Mouse (Mus musculus) erythroblast, adult 5-6 weeks (primary cell): ENCODE measurements around the gene Sh3rf1. TPM values are rescaled to one million over a fixed set of nuclear protein-coding genes. Genes with fewer than 3 reads are reported as not detected.

Experiments
- ATAC-seq: replicated peaks from 2 replicates; pipeline ENCODE4 v1.8.0; 2016; ENCODE audit warnings: moderate number of reproducible peaks, mild to moderate bottlenecking, moderate TSS enrichment, inconsistent platforms; ENCODE audit not compliant: poor library complexity, low FRiP score, severe bottlenecking
- total RNA-seq, 2 experiments: library from RNA; stranded (forward) in 1 of 2; stranded (reverse) in 1 of 2; fragments of 150-400 nt in 1 of 2; fragments of 200-764, 138-1000 nt in 1 of 2; gene quantifications; 2 replicates each; pipeline versions ENCODE4 v1.2.3 to v1.2.4; 2015 to 2017; ENCODE audit warnings: low replicate concordance in 2 of 2

The Sh3rf1 gene
- total RNA-seq, 2 experiments from 2014 or later, result 0.19 to 0.43 TPM

DNA sequence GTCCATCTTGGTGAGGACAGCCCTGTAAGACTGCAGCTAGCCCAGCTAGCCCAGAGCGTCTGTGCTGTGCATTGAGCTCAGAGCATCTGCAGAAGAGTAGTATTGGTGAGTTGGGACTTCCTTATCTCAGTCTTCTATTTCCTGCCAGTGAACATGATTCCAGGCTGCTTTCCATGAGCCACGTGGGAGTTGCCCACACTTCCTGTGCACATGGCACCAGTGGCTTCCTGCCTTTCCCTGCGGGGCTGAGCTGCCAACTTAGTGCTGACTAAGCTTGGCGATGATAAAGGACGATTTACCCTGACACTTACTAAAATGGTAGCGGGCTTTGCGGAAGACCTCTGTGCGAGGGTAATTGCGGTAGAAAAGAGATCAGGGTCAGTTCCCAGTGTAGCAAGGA, 35.2 kb downstream of the Sh3rf1 start:
- no peak for ATAC-seq

DNA sequence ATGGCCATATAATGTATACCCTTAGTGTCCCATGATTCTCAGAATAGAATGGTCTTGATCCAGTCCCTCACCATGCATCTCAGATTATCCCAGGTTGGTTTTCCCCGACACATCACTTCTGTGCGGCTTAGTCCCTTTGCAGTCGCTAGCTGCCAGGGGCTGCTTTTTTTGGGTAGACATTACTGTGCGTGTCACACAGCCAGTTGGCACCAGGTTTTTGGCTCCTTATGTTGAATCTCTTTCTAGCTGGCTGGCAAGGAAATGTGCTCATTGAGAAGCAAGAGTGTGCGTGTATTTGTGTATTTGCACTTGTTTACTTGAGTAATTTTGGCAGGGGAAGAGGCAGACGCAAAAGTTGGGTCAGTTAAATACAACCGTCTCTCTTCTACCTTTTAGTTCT, 35.9 kb downstream of the Sh3rf1 start:
- no peak for ATAC-seq

DNA sequence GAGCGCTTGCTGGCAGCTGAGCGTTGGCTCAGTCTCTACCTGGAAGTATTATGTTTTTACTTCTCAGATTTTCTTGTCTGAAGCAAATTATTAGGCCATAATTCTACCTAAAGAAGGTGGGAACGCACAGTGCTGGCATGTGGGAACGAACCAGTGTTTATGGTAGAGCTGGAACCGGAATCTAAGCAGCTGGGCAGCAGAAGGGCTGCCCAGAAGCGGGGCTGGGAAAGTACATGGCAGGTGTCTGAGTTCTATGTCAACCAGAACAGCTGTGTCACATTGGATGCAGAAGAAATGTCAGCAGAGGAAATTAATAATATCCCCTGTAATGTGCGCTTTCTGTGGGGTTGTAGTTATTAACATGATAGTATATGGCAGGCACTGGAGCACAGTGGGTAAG, 36.9 kb downstream of the Sh3rf1 start:
- ATAC-seq, result no peak

DNA sequence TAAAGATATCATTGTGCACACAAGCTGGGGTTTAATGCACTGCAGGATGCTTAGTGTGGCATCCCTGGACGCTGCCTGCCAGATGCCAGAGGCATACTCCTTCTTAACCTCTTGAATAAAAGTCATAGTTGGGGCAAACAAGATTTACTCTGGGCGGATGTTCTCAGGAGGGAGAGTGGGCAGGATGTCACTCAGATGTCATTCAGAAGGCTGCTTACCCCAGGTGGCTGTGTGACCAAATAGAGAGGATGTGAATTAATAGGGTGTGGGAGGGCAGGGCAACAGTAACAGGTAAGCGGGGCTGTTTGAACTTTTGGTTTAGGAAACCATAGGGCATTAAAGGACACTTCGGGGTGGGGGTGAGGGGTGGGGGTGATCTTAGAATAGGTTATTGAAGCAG, 37.7 kb downstream of the Sh3rf1 start:
- ATAC-seq, result no peak

DNA sequence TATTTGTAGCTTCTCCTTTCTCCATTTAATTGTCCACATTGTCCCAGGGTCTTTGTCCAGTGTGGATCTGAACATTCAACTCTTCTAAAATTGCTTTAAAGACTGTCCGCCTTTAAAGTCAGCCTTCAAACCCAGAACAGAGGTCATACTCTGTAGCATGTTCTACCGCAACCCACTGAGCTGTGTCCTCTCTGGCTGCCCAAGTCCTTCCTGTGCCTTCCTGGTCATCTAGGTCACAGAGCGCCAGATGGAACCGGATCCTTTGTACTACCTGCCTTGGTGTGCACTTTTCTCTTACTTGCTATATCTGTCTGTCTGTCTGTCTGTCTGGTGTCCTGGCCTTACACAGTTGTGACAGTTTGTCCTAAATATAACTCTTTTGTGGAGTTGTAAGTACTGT, 40.0 kb downstream of the Sh3rf1 start:
- ATAC-seq, result no peak

DNA sequence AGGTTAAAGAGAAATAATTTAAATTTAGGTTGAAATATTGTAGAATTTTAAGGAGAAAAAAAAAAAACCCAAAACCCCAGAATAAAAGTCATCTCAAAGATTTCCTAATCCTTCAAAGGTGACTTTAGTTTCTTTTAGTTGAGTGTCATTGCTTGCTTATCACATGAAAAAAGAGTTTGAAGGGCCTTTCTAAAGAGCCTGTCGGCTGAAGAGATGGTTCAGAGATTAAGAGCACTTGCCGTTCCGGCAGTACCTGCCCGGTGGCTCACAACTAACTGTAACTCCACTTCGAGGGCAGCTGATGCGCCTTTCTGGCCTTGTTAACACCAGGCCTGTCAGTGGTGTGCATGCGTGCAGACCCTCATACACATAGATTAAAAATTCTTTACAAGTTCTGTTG, 41.2 kb downstream of the Sh3rf1 start:
- no peak for ATAC-seq

DNA sequence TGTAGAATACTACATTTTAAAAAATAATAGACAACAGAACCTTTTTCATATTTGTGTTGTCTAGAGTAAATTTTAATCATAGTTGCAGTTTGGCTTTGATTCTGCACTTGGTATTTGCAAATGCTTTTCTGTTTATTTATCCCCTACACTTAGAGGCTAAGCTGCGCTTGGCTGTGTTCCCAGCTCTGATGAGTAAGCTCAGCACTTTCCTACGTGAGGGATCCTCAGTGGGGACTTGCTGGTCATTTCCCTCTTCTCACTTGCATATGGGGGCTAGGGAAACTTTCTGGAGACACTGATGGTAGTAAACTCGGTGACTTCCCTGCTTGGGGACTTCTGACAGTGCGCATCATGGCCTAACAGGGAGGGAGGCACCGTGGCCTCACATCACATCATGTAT, 41.7 kb downstream of the Sh3rf1 start:
- ATAC-seq, result no peak

DNA sequence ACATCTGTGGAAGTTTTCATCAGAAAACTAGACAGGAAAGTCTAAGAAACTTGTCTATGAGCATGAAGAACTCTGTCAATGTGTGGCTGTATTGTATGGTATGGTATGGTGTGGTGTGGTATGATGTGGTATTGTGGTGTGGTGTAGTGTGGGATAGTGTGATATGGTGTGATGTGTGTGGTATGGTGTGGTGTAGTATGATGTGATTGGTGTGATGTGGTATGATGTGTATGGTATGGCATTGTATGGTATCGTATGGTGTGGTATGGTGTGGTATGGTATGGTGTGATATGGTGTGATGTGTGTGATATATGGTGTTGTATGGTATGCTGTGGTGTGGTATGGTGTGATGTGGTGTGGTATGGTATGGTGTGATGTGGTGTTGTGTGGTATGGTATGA, 43.4 kb downstream of the Sh3rf1 start:
- ATAC-seq, result no peak

DNA sequence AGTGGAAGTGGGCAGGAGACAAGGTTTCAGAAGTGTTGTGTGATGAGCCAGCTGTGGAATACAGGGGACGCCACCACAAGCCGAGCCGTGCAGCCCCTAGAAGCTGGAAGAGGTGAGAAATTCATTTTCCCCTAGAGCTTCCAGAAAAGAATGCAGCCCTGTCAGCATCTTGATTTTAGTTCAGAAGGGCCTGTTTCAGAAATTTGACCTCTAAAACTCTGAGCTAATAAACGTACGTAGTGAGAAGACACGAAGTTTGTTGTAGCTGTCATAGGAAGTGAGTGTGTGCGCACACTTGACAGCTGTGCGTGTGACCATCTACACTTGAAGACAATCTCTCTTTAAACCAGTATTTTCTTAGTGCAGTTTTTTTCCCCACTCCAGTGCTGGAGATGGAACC, 44.0 kb downstream of the Sh3rf1 start:
- ATAC-seq, result no peak

DNA sequence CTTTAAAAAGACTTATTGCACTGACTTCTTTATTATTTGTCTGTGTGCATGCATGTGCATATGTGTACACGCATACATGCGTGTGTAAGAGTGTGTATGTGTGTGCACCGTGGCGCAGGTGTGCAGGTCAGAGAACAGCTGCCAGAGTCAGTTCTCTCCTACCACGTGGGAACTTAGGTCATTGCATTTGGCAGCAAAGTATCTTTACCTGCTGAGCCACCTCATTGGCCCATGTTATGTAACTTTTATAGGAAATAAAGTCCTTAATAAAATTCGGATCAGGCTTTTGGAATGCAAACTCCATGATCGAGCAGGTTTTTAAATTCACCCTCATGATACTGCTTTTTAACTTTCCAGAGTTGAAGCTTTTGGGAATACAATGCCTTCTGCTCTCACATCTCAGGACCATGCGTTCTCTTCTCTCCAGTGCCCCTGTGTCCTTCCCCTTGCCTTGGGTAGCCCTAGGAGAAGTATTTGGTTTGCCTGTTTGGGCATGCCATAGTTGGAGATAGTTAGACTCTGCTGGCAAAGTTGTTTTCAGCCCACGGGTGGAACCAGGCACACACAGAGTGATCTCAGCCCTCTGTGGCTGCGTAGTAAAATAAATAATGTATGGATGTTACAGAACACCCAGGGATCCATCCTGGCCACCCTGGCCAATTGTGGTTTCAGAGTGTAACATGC, 44.7 kb downstream of the Sh3rf1 start:
- ATAC-seq, result no peak

DNA sequence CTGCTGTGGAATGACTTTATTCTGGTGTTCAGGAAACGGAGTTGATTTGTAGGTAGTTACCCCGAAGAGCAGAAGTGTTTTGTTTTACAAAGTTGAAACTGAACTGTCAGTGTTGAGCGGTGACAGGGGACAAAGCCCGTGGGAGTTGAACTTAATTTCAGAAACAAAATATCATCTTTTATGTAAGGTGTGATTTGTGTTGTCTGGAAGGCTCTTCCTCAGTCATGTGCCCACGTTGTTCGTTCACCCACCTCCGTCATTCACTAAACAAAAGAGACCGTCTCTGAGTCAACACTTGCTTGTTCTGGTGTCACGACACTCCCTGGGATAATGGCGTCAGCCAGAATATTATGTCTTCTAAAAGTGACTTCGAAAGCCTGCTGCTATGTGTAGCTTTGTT, 46.3 kb downstream of the Sh3rf1 start:
- ATAC-seq, result no peak

DNA sequence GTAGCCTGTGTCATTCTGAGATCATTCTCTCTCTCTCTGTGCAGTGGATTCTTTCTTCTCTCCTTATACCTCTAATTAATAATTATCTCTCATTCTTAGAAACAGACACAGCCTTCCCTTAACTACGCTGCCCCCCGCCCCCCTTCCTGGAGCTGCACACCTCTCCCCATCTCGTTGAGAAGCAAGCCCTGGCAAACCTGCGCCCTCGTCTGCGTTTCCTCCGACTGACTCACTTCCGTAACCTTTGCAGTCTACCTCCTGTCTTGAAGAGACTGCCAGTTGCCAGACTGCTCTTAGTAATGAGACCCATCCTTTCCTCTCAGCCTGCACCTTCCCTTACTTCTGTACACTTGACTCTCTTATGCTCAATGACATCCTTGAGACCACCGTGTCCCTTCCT, 46.9 kb downstream of the Sh3rf1 start:
- ATAC-seq, result no peak

DNA sequence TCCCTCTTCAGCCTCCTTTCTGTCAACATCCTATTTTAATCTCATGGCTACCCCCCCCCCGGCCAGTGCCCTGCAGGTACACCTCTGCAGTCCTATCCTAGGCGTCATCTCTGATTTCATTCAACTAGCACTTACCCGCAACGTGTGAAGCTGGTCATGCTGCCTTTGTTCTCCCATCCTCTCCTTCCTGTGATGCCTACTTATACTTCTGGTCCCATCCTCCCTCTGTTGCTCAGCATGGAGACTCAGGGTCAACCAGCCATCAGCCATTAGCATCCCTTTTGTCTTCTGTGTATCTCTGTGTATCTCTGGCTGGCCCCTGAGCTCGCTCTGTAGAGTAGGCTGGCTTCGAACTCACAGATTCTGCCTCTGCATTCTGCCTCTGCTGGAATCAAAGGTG, 47.3 kb downstream of the Sh3rf1 start:
- ATAC-seq, result no peak

DNA sequence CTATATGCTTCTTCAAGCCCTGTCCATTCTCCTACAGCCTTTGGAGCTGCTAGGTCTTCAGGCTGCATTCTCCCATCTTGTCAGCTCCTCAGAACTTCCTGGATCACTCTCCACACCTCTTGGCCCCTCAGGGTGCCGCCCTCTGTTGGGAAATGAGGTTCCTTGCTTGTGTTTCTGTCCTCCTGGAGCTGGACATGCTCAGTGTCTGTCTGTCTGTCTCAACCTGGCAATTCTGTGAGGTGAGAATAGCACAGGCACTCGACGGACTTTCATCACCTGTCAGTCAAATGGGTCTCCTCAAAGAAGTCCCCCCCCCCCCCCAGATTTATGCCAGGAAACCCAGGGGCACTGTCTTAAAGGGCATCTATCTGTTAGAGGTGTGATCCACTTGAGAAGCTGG, 49.2 kb downstream of the Sh3rf1 start:
- ATAC-seq, result no peak

DNA sequence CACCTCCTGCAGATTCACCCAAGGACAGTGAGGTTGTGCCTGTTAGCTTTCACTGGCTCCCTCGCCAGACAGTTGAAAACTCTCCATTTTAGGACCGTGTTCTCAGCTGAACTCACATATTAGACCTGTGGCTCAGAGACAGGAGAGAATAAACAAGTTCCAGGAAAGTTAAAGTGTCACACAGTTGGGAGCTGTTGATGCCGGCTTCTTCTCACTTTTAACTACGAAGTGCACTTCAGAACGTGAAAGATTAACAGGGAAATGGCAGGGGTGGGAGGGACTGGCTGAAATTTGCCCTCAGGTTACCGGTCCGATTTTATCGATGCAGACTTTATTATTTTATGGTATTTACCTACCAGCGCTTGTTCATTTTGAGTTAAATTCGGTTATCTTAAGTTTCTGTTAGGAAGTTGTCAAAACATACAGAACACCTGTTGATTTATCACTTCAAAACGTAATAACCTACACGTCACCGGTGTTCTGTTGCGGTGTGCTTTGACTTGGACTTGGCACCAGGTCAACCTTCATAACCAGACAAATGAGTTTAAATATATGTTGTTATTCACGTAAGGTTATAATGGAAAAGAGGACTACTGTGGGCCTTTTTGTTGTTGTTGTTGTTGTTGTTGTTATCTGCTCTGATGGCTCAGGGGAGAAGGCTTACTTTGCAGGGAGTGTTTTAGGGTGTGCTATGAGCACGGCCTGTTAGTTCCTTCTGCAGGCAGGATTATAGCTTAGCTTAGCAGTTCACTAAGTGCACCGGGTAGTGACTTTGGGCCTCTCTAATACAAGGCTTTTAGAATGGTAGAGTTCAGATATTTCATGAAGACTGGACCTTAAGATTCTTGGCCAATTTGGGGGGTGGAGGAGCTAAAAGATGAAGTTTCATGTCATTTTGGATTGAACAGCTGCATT, 49.9 kb downstream of the Sh3rf1 start:
- no peak for ATAC-seq

DNA sequence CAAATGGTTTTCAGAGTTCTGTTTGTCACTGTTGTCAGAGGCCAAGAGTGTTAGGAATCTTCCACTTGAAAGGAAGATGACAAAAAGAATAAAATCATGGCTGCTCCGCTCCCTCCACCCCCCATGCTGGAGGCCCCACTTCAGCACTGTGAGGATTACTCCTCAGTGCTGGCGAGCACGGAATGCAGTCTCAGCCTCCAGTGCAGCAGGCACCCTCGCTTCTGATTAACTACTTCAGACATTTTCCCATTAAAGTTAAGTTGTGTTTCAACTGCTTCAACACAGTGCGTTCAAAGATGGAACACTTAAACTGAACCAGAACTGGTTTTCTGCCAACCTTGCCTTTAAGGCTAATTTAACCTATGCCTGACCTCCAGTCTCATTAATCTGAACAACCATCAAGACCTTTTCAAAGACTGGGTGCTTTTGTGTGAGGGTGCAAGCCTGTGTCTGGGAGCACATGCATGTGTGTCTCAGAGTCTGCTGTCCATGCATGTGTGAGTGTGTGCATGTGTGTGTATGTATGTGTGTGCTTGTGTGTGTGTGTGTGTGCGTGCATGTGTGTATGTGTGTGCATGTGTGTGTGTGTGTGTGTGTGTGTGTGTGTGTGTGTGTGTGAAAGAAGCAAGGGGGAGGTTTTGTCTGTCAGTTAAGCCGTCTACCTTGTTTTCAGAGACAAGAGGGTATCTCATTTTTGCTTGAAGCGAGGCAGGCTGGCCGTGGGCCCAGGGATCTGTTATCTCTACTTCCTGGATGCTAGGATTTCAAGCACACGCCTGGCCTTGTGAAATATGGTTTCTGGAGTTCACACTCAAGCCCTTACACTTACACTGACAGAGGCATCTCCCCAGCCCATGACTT, 51.2 kb downstream of the Sh3rf1 start:
- no peak for ATAC-seq

DNA sequence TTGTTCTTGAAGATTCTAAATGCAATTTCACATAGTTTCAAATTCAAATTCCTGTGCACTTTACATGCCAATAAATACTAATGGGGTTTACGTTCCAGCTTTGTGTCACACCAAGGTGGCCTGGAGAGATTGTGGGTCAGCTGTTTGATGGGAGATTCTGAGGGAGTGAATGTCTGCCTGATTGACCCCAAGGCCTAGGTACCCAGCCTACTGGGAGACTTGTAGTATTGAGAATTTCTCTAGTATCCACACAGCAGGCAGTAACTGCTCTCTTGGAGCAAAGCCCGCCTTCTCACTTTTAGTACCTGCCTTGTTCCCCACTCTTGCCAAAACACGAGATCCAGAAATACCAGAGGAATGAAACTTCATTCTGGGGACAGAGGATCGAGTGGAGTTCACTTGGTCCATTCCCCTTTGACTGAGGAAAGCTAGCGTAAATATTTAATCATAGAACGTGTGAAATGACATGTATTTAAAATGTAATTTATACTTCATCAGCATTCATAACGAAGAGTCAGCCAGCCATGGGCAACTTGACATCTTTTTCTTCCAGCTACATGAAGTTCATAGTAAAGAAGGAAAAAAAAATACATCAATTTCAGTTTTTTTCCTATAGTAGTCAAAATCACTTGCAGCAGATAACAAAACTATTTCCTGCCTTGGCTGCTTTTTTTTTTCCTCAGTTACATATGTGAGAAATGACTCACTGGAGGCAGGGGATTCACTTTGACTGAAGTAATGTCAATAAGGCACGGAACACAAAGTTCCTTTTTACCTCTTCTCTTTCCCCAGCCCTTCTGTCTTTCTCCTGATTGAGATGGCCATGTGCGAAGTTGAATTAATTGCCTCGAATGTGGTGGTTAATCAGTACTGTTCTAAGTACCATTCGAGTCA, 52.0 kb downstream of the Sh3rf1 start:
- ATAC-seq, result no peak

DNA sequence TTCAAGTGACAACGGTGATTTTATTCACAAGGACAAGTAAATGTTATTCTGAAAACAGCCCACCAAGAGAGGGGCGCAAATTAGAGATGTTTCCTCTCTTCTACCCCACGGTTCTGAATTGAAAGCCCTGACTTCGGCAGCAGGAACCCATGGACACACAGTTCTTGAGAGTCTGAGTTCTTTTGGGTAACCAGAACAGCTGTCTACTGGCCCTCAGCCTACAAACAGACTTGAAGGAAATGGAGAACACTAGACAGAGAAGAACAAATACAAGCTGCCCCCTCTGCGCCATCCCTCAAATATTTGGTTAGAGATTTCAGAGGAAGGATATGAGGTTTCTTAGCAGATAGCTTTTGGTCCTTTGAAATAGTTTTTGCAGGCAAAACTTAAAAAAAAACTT, 52.7 kb downstream of the Sh3rf1 start:
- ATAC-seq, result no peak

DNA sequence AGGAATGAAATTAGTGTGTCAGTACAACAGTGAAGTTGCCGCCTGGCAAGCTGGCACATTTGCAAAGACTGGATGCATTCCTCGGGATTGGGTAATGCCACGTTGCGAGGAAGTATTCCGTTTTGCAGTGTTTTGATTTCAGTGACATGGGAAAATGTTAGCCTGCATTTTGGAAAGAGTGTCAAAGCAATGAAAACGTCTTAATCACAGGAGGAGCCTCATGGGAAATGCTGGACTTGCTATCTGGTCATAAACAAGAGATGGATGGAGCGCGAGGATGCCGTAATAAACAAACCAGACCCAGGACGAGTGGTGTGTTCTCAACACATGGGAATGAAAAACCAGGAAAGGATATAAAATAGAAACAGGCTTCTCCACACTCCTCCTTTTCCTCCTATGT, 55.4 kb downstream of the Sh3rf1 start:
- no peak for ATAC-seq
